Mouse (Mus musculus) lung, adult 2 months (tissue): ENCODE results near the gene Zfp710. TPM values are rescaled to one million over a fixed set of nuclear protein-coding genes. Genes with fewer than 3 reads are reported as not detected.
"Not testable (repeated sequence)": the region's sequence is repeated elsewhere in the genome, so short reads cannot be mapped to it uniquely, and the experiment has no call there.

Experiments
- DNase-seq: peaks from one replicate; pipeline ENCODE4 v3.0.0; 2022
- H3K4me1 ChIP-seq: fragments of 200-500 bp; 2 replicates; pipeline ENCODE4 v1.6.1; 2011; ENCODE audit warnings: low read length; ENCODE audit not compliant: control insufficient read depth, insufficient read depth
- H3K4me3 ChIP-seq: fragments of 200-500 bp; replicated peaks from 2 replicates; pipeline ENCODE3; 2011; ENCODE audit warnings: low read depth, mild to moderate bottlenecking, control low read depth, low read length; ENCODE audit errors: extremely low read depth
- CTCF ChIP-seq: fragments of 200-500 bp; IDR thresholded peaks from 2 replicates; pipeline ENCODE4 v1.5.1; 2011; ENCODE audit warnings: mild to moderate bottlenecking, low read length, control low read depth; ENCODE audit not compliant: insufficient read depth
- POLR2A ChIP-seq: fragments of 200-500 bp; IDR thresholded peaks from 2 replicates; pipeline ENCODE4 v1.6.1; 2011; ENCODE audit warnings: low read depth, mild to moderate bottlenecking, control low read depth, low read length, borderline replicate concordance; ENCODE audit errors: extremely low read depth
- WGBS: fragments of 180-500 bp; shearing (Covaris S2); methylation state at CpG from one replicate; pipeline ENCODE4 v1.1.7; 2018; 5-methylcytosine and 5-hydroxymethylcytosine counted together
- polyA plus RNA-seq: library from polyadenylated mRNA; depleted of rRNA; stranded (reverse); fragments of >200 nt; gene quantifications from 2 replicates; pipeline ENCODE4 v1.2.3, GENCODE M21; 2012; rRNA removed

Gene Zfp710
- 60.0 and 65.8 TPM in 2 replicates for polyA plus RNA-seq

DNA sequence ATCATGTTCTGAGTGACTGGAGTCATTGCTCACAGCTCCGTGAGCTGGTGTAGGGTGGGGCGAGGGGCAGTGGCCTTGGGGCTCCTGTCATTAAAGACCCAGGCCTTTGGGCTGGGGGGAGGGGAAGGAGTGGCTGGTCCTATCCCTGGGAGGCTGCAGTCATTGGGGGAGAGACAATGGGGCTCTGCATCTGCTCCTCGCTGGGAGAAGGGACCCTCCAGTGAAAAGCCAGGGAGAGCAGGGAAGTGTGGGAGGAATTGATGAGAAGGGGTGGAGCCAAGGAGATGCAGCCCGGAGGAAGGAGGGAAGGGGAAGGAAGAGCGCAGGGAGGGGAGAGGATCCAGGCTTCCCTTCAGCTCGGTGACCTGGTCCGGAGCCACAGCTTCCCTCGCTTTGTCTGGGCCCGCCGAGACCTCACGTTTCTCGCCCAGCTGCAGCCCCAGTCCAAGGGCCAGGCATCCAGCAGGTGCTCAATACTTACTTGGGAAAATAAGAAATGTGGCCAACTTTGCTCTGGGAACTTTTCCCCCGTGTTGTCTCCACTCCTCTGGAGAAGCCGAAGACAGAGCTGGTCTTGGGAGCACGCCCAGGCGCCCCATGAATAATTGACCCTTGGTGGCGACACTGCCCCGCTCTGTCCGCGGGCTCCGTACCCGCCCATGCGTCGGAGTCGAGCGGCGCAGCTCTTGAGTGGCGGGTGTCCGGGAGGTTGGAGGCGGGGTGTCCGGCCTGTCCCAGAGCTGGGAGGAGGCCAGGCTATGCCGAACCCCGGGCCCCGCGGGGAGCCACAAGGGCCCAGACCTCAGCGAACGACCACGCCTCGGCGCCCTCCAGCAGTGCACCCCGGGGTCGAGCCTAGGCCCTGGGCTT, at the start of gene Zfp710:
Gene Zfp710 (plus strand): TSS at position 294 of the 870 bp plus-strand sequence.
- WGBS: 1% methylated on average over 42 of the region's 42 CpGs
- peak; percentile 91 for DNase-seq
- Histone ChIP-seq H3K4me3 (peak within 1 kb of the TSS; percentile 78), H3K4me1 (peaks cover 5% of the 10 kb centered on the region; the same call in 1 of the 2 replicates)
- TF ChIP-seq POLR2A (peak; percentile 51; the same call in 1 of the 2 replicates), CTCF (no peak)

- TF ChIP-seq POLR2A (no peak), CTCF (no peak)
- H3K4me3 ChIP-seq: no peak overlapping the region
- 83% methylated on average over 2 of the region's 2 CpGs for WGBS
- H3K4me1 ChIP-seq: no peaks in the 10 kb centered on the region
- no peak for DNase-seq
These were observed 49.3 kb upstream of the Zfp710 start for GRCm38 (mm10) chr7:79975316-79975715.

DNA sequence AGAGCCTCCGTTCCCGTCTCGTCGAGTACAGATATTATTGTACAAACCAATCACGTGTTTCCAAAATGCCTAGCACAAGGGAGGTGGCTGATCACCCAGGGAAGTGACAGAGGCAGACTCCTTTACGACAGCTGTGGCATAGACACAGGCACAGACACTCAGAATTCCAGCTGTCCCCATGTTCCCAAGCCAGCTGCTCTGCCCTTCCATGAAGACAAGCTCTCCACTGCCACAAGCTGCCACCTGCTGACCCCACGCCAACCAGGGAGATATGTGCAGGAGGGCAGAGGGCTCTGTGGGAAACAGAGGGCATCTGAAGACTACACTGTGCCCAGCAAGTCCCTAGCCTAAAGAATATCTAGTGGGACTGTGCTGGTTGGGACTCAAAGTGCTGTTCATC, 37.9 kb upstream of the Zfp710 start:
- no peaks in the 10 kb centered on the region for H3K4me1 ChIP-seq
- H3K4me3 ChIP-seq: no peak overlapping the region
- 84% methylated on average over 7 of the region's 7 CpGs for WGBS
- DNase-seq: no peak
- no peak for TF ChIP-seq POLR2A
- TF ChIP-seq CTCF: no peak

DNA sequence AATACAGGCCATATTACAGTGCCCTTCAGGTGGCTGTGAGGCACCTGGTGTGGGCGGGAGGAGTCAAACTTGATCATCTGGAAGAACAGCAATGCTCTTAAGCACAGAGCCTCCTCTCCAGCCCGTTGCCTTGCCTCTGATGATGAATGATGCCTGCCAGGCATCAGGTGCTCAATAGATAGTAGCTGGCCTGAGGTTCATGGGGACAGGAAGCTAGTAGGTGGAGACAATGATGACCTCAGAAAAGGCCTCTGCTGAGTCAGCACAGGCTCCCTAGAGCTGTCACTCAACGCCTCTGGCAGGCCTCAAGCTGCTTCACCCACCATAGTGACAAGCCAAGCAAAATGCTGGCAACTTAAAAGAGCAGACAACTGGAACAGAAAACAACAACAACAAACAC, 36.9 kb upstream of the Zfp710 start:
- TF ChIP-seq POLR2A (no peak), CTCF (no peak)
- WGBS: 42% methylated on average over 3 of the region's 3 CpGs
- Histone ChIP-seq H3K4me3 (no peak overlapping the region), H3K4me1 (no peaks in the 10 kb centered on the region)
- DNase-seq: no peak

DNA sequence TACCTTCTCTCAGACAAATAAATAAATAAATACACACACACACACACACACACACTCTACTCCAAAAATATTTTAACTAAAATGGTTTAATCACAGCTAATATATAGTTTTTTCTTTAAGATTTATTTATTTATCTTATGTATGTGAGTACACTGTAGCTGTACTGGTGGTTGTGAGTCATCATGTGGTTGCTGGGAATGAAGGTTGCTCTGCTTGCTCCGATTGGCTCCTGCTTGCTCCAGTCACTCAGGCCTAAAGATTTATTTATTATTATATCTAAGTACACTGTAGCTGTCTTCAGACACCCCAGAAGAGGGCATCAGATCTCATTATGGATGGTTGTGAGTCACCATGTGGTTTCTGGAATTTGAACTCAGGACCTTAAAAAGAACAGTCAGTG, 36.1 kb upstream of the Zfp710 start:
- not testable (repeated sequence) for H3K4me3 ChIP-seq, DNase-seq, H3K4me1 ChIP-seq
- WGBS: 88% methylated on average over 1 of the region's 1 CpGs

DNA sequence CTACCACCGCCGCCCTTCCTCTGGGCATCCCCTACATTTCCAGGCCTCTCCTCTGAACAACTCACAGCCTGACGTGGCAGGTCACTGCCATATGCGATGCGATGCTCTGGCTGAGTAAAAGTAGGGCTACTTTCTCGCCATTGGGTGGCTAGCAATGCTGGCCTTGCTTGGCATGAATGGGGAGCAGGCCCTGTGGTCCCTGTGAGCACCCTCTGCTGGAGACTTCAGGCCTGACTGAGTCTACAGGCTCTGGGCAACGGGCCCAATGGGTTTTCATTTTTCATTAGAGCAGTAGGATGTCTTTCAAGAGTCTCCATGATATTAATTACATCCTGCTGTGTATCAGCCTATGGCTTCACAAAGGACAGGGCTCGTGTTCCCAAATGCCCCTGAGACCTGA, 30.1 kb upstream of the Zfp710 start:
- 32% methylated on average over 8 of the region's 8 CpGs for WGBS
- no peak overlapping the region for H3K4me3 ChIP-seq
- no peaks in the 10 kb centered on the region for H3K4me1 ChIP-seq
- TF ChIP-seq CTCF (peak; percentile 58), POLR2A (no peak)
- peak; percentile 35 for DNase-seq

- WGBS: 82% methylated on average over 1 of the region's 1 CpGs
- no peak for DNase-seq
- TF ChIP-seq POLR2A (no peak), CTCF (no peak)
- Histone ChIP-seq H3K4me1 (no peaks in the 10 kb centered on the region), H3K4me3 (no peak overlapping the region)
These were observed 26.9 kb upstream of the Zfp710 start for GRCm38 (mm10) chr7:79997761-79998160.

DNA sequence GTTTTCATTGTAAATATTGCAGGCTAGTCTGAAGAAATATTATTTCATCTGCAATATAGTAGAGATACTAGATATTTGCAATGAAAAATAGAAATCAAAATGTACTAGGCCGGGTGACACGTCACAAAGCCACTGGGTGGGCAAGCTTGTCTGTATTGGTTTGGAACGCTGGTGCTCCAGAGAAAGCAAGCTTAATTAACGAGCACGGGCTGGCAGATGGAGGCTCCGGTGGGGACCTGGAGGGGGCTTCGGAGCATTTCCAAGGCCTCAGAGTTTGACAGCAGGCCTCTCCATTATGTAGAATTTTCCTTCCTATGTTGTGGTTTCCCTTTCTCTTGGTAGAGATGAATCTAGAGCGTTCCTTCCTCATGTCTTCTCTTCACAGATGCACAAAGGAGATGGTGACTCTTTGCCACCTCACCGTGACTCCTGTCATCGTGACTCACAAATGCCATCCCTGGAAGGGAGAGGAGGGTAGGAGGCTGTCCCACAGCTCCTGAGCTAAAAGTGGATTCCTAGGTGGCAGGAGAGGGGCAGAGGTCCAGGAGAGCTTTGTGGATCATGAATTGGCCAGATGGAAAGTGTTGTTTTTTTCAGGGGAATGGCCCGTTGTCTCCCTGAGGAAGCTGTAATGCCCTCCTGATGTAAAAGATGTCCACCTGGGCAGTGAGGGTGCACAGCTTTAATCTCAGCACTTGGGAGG, 22.1 kb upstream of the Zfp710 start:
- WGBS: 89% methylated on average over 11 of the region's 11 CpGs
- H3K4me3 ChIP-seq: no peak overlapping the region
- DNase-seq: no peak

GRCm38 (mm10) chr7:80004776-80005554, 19.6 kb upstream of the Zfp710 start:
- 46% methylated on average over 20 of the region's 20 CpGs for WGBS
- TF ChIP-seq CTCF: no peak
- no peak for TF ChIP-seq POLR2A
- Histone ChIP-seq H3K4me3 (no peak overlapping the region), H3K4me1 (no peaks in the 10 kb centered on the region)
- no peak for DNase-seq

More for the DNA sequence above, 22.1 kb upstream of the Zfp710 start:
- H3K4me1 ChIP-seq: no peaks in the 10 kb centered on the region
- TF ChIP-seq CTCF: no peak
- TF ChIP-seq POLR2A: no peak

DNA sequence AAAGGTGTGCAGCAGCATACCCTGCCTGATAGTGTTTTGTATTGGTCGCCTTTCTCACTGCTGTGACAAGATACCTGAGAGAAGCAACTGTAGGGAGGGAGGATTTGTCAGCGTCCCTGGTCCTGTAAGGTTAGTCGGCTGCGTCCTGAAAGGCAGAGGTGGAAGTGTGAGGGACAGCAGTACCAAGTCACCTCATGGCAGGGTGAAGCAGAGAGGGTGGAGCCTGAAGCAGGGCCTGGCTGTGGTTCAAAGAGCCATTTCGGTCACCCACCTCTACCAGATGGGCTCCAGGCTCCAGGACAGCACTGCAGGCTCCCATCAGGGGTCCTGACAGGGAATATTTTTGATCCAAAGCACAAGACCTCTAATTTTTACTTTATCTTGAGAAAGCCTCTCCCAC, 13.9 kb upstream of the Zfp710 start:
- H3K4me3 ChIP-seq: no peak overlapping the region
- DNase-seq: no peak
- WGBS: 75% methylated on average over 5 of the region's 5 CpGs
- TF ChIP-seq POLR2A (no peak), CTCF (no peak)
- H3K4me1 ChIP-seq: no peaks in the 10 kb centered on the region
